Mouse (Mus musculus): ENCODE data around the gene Gas2l3. TPM values are rescaled to one million over a fixed set of nuclear protein-coding genes. Genes with fewer than 3 reads are reported as not detected.

Gene Gas2l3
- total and polyA plus RNA-seq, 3 experiments = 0.05 to 7.4 TPM; not detected in 1

- DNase-seq (ENCODE audit: low spot score) (no peak), ATAC-seq (ENCODE audit: extremely low read depth, insufficient number of reproducible peaks, low FRiP score, poor library complexity, severe bottlenecking) (no peak)
- H3K4me3 ChIP-seq (ENCODE audit: low read depth, low read length) = no peak overlapping the region
These were observed 40.2 kb upstream of the Gas2l3 start for GRCm38 (mm10) chr10:89483812-89484602.

GRCm38 (mm10) chr10:89483113-89483512 is 39.3 kb upstream of the Gas2l3 start:
- Histone ChIP-seq H3K9me3 (replicated peaks) (no peaks in the 10 kb centered on the region), H3K4me3 (ENCODE audit: low read depth, low read length) (no peak overlapping the region), H3K4me1 (ENCODE audit: insufficient read depth, low read depth, low read length) (no peaks in the 10 kb centered on the region), H3K36me3 (replicated peaks) (no peaks in the 10 kb centered on the region), H3K27me3 (ENCODE audit: insufficient read depth, low read length) (no peaks in the 10 kb centered on the region)
- TF ChIP-seq GATA2 (IDR thresholded peaks at IDR 0.05; ENCODE audit: borderline replicate concordance, low read depth, low read length) = no peak
- TF ChIP-seq POLR2AphosphoS5 (IDR thresholded peaks at IDR 0.05; ENCODE audit: insufficient replicate concordance, low read depth, low read length) = no peak
- TF ChIP-seq GATA1 (IDR thresholded peaks at IDR 0.05; ENCODE audit: borderline replicate concordance, low read length) = no peak
- no peak for TF ChIP-seq CTCF (IDR thresholded peaks at IDR 0.05; ENCODE audit: low read depth, low read length)
- no peak for TF ChIP-seq TAL1 (conservative IDR thresholded peaks at IDR 0.05; ENCODE audit: low read depth, low read length)
- DNase-seq (ENCODE audit: low spot score) (no peak), ATAC-seq (ENCODE audit: extremely low read depth, insufficient number of reproducible peaks, low FRiP score, poor library complexity, severe bottlenecking) (no peak)

More at GRCm38 (mm10) chr10:89483812-89484602, 40.2 kb upstream of the Gas2l3 start:
- TF ChIP-seq TAL1 (conservative IDR thresholded peaks at IDR 0.05; ENCODE audit: low read depth, low read length) (no peak), POLR2AphosphoS5 (IDR thresholded peaks at IDR 0.05; ENCODE audit: insufficient replicate concordance, low read depth, low read length) (no peak), GATA1 (IDR thresholded peaks at IDR 0.05; ENCODE audit: borderline replicate concordance, low read length) (no peak), CTCF (IDR thresholded peaks at IDR 0.05; ENCODE audit: low read depth, low read length) (no peak), GATA2 (IDR thresholded peaks at IDR 0.05; ENCODE audit: borderline replicate concordance, low read depth, low read length) (no peak)
- Histone ChIP-seq H3K27me3 (ENCODE audit: insufficient read depth, low read length) (no peaks in the 10 kb centered on the region), H3K4me1 (ENCODE audit: insufficient read depth, low read depth, low read length) (no peaks in the 10 kb centered on the region), H3K36me3 (replicated peaks) (no peaks in the 10 kb centered on the region), H3K9me3 (replicated peaks) (no peaks in the 10 kb centered on the region)

GRCm38 (mm10) chr10:89482142-89482681 is 38.4 kb upstream of the Gas2l3 start:
- Histone ChIP-seq H3K4me3 (ENCODE audit: low read depth, low read length) (no peak overlapping the region), H3K4me1 (ENCODE audit: insufficient read depth, low read depth, low read length) (no peaks in the 10 kb centered on the region), H3K27me3 (ENCODE audit: insufficient read depth, low read length) (no peaks in the 10 kb centered on the region), H3K9me3 (replicated peaks) (no peaks in the 10 kb centered on the region), H3K36me3 (replicated peaks) (no peaks in the 10 kb centered on the region)
- TF ChIP-seq POLR2AphosphoS5 (IDR thresholded peaks at IDR 0.05; ENCODE audit: insufficient replicate concordance, low read depth, low read length) (no peak), CTCF (IDR thresholded peaks at IDR 0.05; ENCODE audit: low read depth, low read length) (no peak), GATA1 (IDR thresholded peaks at IDR 0.05; ENCODE audit: borderline replicate concordance, low read length) (no peak), GATA2 (IDR thresholded peaks at IDR 0.05; ENCODE audit: borderline replicate concordance, low read depth, low read length) (no peak), TAL1 (conservative IDR thresholded peaks at IDR 0.05; ENCODE audit: low read depth, low read length) (no peak)
- DNase-seq (ENCODE audit: low spot score) = no peak
- no peak for ATAC-seq (ENCODE audit: extremely low read depth, insufficient number of reproducible peaks, low FRiP score, poor library complexity, severe bottlenecking)

- no peak for TF ChIP-seq CTCF (IDR thresholded peaks at IDR 0.05; ENCODE audit: low read depth, low read length)
- TF ChIP-seq GATA1 (IDR thresholded peaks at IDR 0.05; ENCODE audit: borderline replicate concordance, low read length) = no peak
- TF ChIP-seq GATA2 (IDR thresholded peaks at IDR 0.05; ENCODE audit: borderline replicate concordance, low read depth, low read length) = no peak
- no peak for TF ChIP-seq TAL1 (conservative IDR thresholded peaks at IDR 0.05; ENCODE audit: low read depth, low read length)
- TF ChIP-seq POLR2AphosphoS5 (IDR thresholded peaks at IDR 0.05; ENCODE audit: insufficient replicate concordance, low read depth, low read length) = no peak
- DNase-seq (ENCODE audit: low spot score) (no peak), ATAC-seq (ENCODE audit: extremely low read depth, insufficient number of reproducible peaks, low FRiP score, poor library complexity, severe bottlenecking) (no peak)
- no peak overlapping the region for H3K4me3 ChIP-seq (ENCODE audit: low read depth, low read length)
- H3K4me1 ChIP-seq (ENCODE audit: insufficient read depth, low read depth, low read length) = no peaks in the 10 kb centered on the region
- no peaks in the 10 kb centered on the region for H3K27me3 ChIP-seq (ENCODE audit: insufficient read depth, low read length)
- H3K9me3 ChIP-seq (replicated peaks) = no peaks in the 10 kb centered on the region
- no peaks in the 10 kb centered on the region for H3K36me3 ChIP-seq (replicated peaks)
These were observed 37.9 kb upstream of the Gas2l3 start for GRCm38 (mm10) chr10:89481638-89482037.

- ATAC-seq (ENCODE audit: extremely low read depth, insufficient number of reproducible peaks, low FRiP score, poor library complexity, severe bottlenecking) = no peak
- Histone ChIP-seq H3K27me3 (ENCODE audit: insufficient read depth, low read length) (no peaks in the 10 kb centered on the region), H3K36me3 (replicated peaks) (no peaks in the 10 kb centered on the region), H3K9me3 (replicated peaks) (no peaks in the 10 kb centered on the region), H3K4me3 (ENCODE audit: low read depth, low read length) (no peak overlapping the region), H3K4me1 (ENCODE audit: insufficient read depth, low read depth, low read length) (no peaks in the 10 kb centered on the region)
- no peak for TF ChIP-seq POLR2AphosphoS5 (IDR thresholded peaks at IDR 0.05; ENCODE audit: insufficient replicate concordance, low read depth, low read length)
- DNase-seq (ENCODE audit: low spot score) = no peak
These were observed 35.0 kb upstream of the Gas2l3 start for GRCm38 (mm10) chr10:89478766-89479165.

GRCm38 (mm10) chr10:89470596-89471353 is 27.0 kb upstream of the Gas2l3 start:
- Histone ChIP-seq H3K9me3 (replicated peaks) (0 out of 2 replicates have a peak, but pooled peaks cover 2% of the 10 kb centered on the region), H3K4me3 (ENCODE audit: low read depth, low read length) (no peak overlapping the region), H3K27me3 (ENCODE audit: insufficient read depth, low read length) (no peaks in the 10 kb centered on the region), H3K36me3 (replicated peaks) (no peaks in the 10 kb centered on the region), H3K4me1 (ENCODE audit: insufficient read depth, low read depth, low read length) (no peaks in the 10 kb centered on the region)
- no peak for TF ChIP-seq TAL1 (conservative IDR thresholded peaks at IDR 0.05; ENCODE audit: low read depth, low read length)
- no peak for TF ChIP-seq CTCF (IDR thresholded peaks at IDR 0.05; ENCODE audit: low read depth, low read length)
- TF ChIP-seq GATA1 (IDR thresholded peaks at IDR 0.05; ENCODE audit: borderline replicate concordance, low read length) = no peak
- no peak for TF ChIP-seq GATA2 (IDR thresholded peaks at IDR 0.05; ENCODE audit: borderline replicate concordance, low read depth, low read length)
- no peak for TF ChIP-seq POLR2AphosphoS5 (IDR thresholded peaks at IDR 0.05; ENCODE audit: insufficient replicate concordance, low read depth, low read length)
- DNase-seq (ENCODE audit: low spot score) = no peak
- ATAC-seq (ENCODE audit: extremely low read depth, insufficient number of reproducible peaks, low FRiP score, poor library complexity, severe bottlenecking) = no peak

All from G1E (cell line).